Mouse (Mus musculus): ENCODE measurements around the gene Esrrg. TPM values are rescaled to one million over a fixed set of nuclear protein-coding genes. Genes with fewer than 3 reads are reported as not detected.

Gene Esrrg
- total RNA-seq, 2 experiments from 2014 or later: not detected

DNA sequence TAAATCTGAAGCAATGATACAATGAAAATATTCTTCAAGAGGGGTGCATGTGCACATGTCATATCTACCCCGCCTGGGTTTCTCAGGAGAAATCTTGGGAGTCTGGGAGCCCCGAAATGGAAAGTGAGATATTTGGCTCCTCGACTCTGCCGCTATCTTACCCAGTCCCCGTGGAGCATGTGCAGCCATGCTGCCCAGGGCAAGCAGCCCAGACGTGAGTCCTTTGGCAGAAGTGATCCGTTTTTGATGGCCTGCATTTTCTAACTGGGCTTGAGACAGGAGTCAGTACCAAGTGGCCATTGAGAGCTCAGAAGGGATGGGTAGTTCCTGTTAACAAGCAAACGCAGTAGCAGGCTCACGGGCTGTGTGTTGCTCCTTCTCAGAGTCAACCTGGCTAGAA lies 89.6 kb downstream of the Esrrg start:
- ATAC-seq (replicated peaks; ENCODE audit: low FRiP score, poor library complexity, severe bottlenecking): no peak

DNA sequence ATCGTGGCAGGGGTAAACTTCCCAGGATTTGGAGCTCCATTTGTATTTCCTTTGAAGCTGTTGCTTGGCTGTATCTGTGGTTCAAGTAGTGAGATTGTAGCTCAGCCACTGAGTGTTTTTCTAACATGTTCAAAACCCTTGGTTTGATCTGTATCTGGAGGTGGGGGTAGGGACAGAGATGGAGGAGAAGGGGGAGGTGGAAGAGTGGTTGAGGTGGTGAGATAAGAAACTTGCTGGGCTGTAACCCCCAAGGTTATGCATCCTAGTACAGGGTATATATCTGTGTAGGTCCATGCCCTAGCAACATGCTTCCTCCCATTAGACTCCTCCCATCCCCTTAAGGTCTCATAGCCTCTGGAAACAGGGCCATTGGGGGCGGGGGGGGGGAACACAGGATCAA lies 92.4 kb downstream of the Esrrg start:
- ATAC-seq (replicated peaks; ENCODE audit: low FRiP score, poor library complexity, severe bottlenecking): no peak

DNA sequence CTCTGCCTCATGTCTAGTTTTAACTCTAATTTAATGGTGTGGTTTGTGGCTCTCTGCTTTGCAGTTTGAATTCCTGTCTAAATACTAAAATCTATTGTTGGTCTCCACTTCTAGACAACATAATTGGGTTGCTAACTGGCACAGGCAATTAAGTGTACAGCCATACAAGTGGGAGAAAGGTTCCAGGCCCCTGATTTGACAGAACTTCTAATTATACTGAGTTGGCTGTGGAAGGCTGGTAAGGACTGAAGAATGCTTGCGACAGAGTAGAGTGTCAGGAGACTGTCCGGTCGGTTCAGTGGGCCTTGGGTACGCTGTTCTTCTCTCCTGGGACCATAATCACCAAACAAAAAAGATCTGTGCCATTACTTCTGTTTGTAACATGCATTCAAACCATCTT lies 96.3 kb downstream of the Esrrg start:
- ATAC-seq (replicated peaks; ENCODE audit: low FRiP score, poor library complexity, severe bottlenecking): no peak

DNA sequence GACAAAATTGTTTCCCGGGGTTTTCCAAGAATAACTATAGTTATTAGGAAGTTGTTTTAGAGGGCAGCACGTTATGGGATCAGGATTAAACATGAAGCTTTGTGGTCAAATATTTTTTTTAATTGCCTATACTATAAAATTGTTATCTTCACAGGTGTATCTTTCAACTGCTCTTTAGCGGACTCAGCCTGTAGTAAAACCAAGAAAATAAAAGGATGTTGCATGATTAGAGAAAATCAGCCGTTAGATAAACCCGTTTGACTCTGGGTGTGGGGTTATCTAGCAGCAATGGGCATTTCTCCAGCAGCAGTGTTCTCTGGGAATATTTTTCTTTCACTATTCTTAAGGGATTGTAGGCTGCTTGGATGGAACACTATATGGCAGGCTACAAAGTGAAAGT lies 96.8 kb downstream of the Esrrg start:
- no peak for ATAC-seq (replicated peaks; ENCODE audit: low FRiP score, poor library complexity, severe bottlenecking)

DNA sequence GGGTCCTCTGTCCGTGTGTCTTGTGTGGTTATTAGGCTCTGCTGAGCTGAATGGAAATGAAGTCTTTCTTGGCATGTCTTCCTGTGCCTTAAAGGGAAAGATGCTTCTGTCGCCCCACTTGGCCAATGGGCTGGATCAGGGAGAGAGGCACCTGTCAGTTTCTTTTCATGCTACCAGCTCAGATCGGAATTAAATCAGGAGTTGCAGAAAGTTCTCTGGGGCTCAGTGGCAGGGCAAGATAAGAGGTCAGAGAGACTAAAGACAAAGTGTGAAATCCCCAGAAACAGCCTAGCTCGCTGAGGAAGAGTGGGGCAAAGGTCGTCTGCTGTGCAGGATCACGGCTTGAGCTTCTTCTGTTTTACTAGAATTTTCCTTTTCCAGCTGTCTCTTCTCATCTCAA lies 97.5 kb downstream of the Esrrg start:
- ATAC-seq (replicated peaks; ENCODE audit: low FRiP score, poor library complexity, severe bottlenecking): no peak

DNA sequence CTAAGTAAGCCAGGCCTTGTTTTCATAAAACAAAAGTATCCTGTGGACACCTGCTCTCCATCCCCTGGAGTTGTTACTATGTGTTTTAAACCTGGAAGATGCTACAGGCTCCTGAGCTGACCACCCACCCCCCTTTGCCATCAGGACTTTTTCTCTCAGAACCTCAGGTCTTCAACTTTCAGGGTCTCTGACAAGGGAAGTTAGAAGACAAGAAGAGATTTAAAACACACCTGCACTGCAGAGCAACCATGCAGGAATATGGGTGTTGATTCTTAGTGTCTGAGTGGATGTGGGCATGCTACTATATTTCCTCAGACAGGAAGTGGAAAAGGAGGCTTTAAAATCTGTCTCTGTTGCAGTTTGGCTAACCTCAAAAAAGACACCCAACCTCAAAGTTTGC lies 98.6 kb downstream of the Esrrg start:
- ATAC-seq (replicated peaks; ENCODE audit: low FRiP score, poor library complexity, severe bottlenecking): no peak

DNA sequence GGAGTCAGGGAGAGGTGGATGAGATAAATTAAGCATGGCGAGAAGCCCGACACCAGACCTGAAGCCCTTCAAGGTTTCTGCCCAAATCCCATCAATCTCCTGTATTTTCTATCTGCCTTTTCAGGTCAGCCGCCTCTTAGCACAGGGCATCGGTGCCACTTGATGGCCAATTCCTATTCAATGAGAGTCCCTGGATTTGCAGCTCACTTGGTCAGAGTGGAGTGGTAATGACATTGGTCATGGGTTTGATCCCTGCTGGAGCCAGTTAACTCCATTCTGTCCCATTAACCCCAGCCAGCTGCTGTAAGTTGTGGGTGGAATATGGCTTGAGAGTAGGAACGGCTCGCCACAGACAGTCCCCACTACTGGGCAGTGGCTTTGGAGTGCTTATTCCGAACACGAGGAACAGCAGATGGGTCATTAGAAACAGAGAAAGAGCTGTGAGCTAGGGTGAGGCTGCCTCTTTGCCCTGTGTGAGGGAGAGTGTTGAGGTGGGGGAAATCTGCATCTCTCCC lies 101.9 kb downstream of the Esrrg start:
- ATAC-seq (replicated peaks; ENCODE audit: low FRiP score, poor library complexity, severe bottlenecking): no peak

DNA sequence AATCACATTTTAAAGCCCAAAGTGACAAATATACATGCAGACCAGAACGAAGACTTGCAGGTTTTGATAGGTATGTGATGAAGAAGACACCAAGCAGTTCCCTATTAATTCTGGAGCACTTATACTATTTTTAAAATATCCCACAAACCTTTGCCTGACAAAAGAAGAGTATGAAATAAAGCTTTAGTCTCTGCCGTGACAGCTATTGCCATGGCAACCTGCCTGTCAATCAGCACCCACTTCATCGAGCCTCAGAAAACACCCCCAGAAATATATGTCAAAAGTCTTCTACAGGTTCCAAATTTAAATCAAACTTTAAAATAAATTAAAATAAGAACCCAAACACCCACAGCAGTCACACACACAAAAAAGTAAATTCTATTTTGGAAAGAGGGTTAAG lies 112.4 kb downstream of the Esrrg start:
- no peak for ATAC-seq (replicated peaks; ENCODE audit: low FRiP score, poor library complexity, severe bottlenecking)

DNA sequence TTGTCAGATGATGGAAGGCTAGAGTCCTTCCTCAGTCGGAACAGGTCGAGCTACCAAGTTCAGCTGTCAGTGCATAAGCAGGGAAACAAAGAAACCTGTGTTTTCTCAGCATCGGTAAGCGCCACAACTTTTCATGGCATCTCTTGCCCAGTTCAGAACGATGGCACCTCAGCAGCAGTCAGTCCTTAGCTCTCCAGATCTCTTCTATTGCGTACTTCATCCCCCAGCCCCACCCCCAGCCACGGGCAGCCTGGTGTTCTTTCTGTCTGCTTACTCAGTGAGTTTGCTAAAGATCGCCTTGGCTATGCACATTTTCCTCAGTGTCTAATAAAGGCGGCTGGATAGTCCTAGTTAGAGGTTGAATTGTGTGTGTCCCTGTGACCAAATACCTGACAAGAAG lies 113.4 kb downstream of the Esrrg start:
- ATAC-seq (replicated peaks; ENCODE audit: low FRiP score, poor library complexity, severe bottlenecking): no peak

DNA sequence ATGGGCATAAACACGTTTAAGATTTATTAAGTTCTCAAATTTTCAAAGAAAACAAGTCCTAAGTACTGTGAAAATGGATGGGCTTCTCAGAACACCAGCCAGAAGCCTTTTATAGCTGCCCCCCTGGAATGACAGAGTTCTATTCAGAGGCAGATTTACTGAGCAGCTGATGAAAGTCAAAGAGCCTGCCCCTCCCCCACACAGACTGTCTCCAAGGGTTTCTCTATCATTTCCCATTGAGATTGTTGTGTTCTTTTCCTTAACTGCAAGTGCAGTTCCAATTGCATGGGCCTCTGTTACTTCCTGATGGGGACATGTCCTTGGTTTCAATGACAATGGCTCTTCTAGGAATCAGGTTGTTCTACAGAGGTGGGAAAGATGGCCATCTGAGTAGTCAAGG lies 116.1 kb downstream of the Esrrg start:
- ATAC-seq (replicated peaks; ENCODE audit: low FRiP score, poor library complexity, severe bottlenecking): no peak

DNA sequence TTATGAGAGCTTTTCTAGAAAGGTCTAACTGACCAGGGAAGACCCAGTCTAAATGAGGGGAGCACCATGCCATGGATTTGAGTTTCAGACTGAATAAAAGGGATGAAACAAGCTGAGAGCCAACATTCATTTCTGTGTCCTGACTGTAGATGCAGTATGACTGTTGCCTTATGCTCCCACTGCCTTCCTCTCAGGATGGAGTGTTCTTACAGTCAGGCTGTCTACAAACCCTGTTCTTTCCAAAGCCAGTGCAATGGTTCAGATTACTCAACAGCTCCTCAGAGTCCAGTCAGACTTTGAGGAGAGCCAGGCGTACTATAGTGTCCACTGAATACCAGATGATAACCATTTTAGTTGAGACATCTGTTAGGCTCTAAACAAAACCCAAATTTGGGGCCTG lies 116.8 kb downstream of the Esrrg start:
- ATAC-seq (replicated peaks; ENCODE audit: low FRiP score, poor library complexity, severe bottlenecking): no peak

DNA sequence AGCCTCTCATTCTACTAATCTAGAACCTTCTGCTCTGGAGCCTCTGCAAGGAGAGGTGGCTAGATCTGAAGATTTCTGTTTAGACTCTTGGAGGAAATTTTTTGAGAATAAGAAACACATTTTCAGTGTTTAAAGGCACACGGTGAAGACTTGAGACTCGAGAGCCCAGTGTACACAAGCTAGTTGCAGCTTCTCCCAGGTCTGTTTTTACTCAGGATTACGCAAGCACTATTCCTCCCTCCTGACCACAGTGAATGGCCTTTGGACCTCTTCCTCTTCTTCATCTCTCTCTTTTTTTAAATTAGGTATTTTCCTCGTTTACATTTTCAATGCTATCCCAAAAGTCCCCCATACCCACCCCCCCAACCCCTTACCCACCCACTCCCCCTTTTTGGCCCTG lies 122.6 kb downstream of the Esrrg start:
- no peak for ATAC-seq (replicated peaks; ENCODE audit: low FRiP score, poor library complexity, severe bottlenecking)

DNA sequence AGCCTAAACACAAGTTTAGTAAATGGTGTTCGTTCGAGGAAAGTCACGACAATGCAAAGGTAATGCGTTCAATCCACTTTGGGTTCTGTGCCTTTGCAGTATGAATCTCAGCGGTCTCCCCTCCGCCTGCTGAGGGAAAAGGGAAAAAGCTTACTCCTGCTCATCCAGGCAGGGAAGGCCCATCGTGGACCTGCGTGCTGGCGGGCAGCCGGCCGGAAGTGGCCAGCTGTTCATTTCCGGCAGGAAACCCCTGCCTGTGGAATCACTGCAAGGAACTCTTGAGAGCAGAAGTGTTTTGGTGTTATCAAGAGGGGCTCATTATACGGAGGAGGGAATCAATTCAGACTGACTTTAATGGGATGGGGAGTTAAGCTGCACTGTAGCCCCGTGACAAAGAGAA lies 127.9 kb downstream of the Esrrg start:
- no peak for ATAC-seq (replicated peaks; ENCODE audit: low FRiP score, poor library complexity, severe bottlenecking)

DNA sequence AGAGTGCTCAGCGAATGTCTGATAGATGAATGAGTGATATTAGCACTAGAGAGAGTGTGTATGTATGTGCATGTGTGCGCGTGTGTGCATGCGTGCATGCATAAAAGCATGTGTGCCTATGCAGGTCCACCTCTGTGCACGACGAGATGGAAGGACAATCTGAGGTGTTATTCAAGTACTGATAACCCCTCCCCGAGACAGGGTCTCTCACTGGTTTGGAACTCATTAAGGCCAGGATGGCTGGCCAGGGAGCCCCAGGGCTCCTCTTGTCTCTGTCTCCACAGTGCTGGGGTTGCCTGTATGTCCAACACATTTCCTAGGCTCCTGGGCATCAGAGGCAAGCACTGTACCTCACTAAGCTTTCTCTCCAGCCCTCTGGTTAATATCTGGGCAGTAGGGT lies 128.7 kb downstream of the Esrrg start:
- no peak for ATAC-seq (replicated peaks; ENCODE audit: low FRiP score, poor library complexity, severe bottlenecking)

DNA sequence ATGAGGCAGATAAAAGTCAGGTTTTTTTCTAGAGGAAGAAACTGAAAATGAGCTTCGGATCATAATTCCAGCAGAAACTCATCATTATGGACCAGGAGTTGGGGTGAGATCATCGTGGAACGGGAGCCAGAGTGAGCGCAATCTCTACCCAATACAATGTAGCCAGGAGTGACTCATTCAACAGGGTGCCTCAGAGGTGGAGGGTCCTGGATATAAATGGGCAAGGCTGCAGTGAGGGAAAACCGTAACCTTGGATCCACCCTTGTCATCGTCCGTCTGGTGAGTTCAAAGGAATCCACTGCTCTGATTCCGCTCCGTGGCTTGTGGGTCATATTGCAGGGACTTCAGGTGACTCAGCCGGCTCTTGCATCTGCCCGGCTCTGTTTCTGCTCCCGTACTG lies 131.9 kb downstream of the Esrrg start:
- no peak for ATAC-seq (replicated peaks; ENCODE audit: low FRiP score, poor library complexity, severe bottlenecking)

DNA sequence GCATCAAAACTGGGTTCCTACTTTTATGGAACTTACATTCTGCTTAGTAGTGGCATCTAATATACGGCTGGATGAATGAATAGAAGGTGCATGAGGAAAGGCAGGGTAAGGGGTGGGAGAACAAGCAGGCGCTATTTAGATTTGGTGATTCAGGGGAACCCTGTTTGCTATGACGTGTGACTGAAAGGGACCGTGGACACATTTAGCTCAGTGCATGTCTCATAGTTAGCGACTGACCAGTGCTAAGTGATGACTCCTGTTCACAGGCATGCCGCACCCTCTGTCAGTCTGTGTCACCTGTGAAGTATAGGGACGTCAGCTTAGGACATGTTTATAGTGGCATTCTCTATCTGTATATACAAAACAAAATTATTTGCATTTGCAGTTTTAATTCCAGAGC lies 132.7 kb downstream of the Esrrg start:
- no peak for ATAC-seq (replicated peaks; ENCODE audit: low FRiP score, poor library complexity, severe bottlenecking)

DNA sequence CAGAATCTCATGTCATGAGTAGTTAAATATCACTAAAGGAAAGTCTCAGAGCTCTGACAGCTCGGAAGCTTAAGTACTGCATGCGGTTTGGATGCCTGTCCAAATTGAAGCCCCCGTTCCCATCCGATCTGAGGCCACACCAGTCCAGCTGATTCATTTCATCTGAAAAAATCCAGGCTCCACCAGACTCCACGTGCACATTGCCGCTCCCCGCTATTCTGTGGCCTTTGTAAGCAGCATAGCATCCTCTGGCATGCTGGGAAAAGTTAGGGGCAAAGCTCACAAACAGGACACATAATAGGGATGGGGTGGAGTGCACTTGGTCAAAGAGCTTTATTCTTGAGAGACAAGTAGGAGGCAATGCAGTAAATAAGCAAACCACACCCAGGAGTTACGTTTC lies 133.5 kb downstream of the Esrrg start:
- no peak for ATAC-seq (replicated peaks; ENCODE audit: low FRiP score, poor library complexity, severe bottlenecking)

DNA sequence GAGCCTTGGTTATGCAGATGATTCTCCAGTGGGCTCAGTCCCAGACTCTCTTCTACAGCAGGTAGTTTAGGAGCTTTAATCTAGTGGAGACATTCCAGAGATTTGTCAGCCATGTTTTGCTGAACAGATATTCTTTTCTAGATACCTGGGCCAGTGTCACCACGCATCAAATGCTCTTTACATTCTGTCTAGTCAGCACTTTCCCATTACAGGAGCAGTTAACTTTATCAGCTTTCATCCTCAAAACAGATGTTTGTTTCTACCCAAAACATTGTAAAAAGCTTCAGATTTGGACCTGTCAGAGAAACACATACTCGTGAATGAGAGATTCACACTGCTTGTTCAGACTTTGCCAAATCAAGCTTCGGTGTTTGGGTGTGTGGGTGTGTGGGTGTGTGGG lies 140.7 kb downstream of the Esrrg start:
- ATAC-seq (replicated peaks; ENCODE audit: low FRiP score, poor library complexity, severe bottlenecking): no peak

DNA sequence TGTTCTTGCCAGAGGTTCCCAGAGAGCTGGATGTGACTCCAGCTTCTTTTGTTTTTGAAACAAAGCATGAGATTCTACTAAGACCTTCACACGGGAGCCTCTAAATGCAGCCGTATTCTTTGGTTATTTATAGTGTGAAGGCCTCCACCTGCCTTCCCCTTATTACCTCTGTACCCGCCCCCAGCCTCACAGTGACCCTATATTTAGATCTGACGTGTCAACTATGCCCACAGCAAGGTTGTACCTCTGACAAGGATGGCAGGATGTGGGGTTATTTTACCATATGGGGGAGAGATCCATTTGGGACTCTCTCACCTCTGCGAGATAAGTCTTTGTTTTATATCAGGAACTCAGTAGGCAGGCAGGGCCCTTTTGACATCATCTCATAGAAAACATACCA lies 141.3 kb downstream of the Esrrg start:
- ATAC-seq (replicated peaks; ENCODE audit: low FRiP score, poor library complexity, severe bottlenecking): no peak

DNA sequence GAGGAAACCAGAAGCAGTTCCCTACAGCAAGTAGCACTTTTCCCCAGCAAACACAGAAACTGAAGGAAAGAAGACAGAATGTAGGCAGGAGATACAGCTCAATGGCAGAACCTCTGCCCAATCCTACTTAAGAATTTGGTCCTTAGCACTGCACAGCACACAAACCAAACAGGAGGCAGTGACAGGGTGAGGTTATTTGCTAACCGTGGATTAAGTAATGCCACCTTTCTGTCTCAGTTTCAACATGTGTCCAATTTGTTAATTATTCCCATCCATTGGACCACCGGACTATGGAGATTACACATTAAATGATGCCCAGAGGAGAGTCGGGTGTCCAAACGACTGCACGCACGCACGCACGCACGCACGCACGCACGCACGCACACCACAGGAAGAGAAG lies 146.9 kb downstream of the Esrrg start:
- no peak for ATAC-seq (replicated peaks; ENCODE audit: low FRiP score, poor library complexity, severe bottlenecking)

DNA sequence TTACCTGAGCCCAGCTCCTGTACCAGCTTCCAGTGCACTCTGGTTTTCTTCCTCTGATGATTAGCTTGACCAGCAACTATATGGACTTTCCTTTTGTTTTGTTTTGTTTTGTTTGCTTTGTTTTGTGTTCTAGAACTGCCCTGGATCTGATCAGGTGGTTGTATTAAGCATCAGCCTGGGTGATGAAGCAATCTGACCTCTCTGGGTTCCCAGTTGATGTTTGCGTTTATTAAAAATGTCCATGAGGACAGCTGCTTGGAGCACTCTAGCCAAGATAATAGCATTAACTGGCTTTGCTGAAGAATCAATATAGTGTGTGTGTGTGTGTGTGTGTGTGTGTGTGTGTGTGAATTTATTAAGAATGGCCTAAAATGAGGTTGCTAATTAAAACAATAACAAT lies 149.4 kb downstream of the Esrrg start:
- ATAC-seq (replicated peaks; ENCODE audit: low FRiP score, poor library complexity, severe bottlenecking): no peak

DNA sequence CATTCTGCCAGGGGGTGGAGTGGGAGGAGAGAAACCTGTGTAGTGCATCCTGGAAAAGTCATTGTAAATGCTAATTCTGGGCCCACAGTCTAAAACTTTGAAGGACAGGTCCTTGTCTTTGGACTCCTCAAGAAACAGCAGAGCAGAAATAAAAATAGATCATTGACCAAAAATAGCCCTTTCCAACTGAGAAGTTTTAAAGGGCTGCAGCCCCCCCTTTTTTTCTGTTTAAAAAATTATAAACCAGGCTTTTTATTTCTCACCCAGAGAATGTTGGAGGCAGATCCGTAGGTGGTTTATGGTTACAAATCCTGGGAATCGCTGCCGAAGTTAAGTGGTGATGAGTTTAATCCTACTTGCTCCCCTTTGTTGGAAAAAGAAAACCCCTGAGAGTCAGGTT lies 150.0 kb downstream of the Esrrg start:
- no peak for ATAC-seq (replicated peaks; ENCODE audit: low FRiP score, poor library complexity, severe bottlenecking)

DNA sequence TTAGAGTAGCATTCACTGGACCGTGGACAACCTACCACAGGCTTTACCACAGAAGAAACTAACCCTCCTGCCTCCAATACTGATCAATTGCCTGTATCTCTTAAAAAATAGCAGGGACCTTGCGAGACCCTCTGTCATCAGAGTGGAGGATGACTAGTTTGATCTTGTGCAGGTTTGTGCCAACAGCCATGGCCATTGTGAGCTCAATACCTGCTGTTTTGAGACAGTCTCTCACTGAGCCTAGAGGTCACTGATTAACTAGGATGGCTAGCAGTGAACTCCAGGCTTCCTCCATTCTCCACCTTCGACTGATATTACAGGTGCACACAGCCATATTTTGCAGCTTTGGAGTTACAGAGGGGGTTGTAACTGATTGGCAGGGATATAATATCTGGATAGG lies 150.9 kb downstream of the Esrrg start:
- no peak for ATAC-seq (replicated peaks; ENCODE audit: low FRiP score, poor library complexity, severe bottlenecking)

Data from erythroid progenitor cell, adult 5-6 weeks (primary cell).